Mouse (Mus musculus) heart, adult 18-20 months (tissue): ENCODE measurements around the gene Rnaseh2b. TPM values are rescaled to one million over a fixed set of nuclear protein-coding genes. Genes with fewer than 3 reads are reported as not detected.

Experiments used
- DNase-seq, 2 experiments: peaks; one replicate each; pipeline ENCODE4 v3.0.0; 2021 to 2022; ENCODE audit warnings: mixed read lengths in 1 of 2
- total RNA-seq, 2 experiments: library from RNA; stranded (reverse); gene quantifications; 2 replicates each; pipeline ENCODE4 v1.2.3; 2021

Gene Rnaseh2b
- total RNA-seq, 2 experiments from 2014 or later = 7.4 to 9.4 TPM

DNA sequence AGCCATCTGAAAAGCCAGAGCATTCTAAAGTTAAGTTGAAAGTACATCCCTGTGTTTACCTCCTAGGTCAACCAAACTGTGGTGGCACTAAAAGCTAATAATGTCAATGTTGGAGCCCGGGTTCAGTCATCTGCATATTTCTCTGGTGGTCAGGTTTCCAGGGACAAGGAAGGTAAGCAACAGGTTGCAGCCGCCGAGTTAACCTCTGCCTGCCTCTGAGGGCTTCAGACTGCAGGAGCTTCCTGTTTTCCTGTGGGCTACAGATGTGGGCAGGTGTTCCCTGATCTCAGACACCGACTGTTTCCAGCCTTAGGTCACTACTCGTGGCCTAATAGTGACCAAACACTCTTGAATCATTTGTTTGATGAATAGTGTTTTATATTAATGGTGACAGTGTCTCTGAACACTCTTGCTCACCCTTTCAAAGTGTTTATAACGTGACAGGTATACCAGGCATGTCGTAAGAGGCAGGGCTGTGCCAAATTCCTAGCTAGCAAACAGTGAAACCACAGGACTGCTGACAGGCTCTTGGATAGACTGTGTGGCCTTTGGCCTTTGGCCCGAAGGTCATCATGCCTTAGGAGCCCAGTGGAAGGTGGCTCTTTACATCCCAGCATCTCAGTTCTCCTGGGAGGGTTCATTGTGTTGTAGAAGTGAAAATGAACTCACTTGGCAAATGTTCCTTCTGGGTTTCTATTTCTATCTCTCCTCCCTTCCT lies 69.0 kb downstream of the Rnaseh2b start:
- no peak for DNase-seq

- no peak for DNase-seq
These were observed 71.4 kb downstream of the Rnaseh2b start for GRCm38 (mm10) chr14:62363774-62364173.

- peak; percentile 78 to 81 for DNase-seq
These were observed 78.4 kb downstream of the Rnaseh2b start for GRCm38 (mm10) chr14:62370819-62371218.

GRCm38 (mm10) chr14:62374001-62374400 lies 81.6 kb downstream of the Rnaseh2b start:
- no peak for DNase-seq

DNA sequence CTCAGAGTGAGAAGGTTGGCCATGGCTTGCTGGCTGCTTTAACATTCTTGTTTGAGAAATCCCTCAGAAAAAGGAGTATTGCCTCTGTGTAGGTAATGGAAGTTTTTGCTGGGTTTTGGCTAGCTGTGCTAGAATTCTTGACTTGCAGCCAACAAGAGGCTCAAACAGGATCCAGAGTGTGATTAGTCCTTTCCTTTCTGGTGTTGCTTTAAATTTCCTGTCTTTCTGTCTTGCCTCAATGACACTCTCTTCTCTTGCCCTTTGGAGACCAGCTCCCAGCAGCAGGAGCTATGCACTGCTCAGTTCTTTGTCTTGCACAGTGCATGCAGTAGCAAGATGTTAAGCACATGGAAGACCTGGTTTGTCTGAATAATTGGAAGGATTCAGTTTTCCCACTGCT lies 83.3 kb downstream of the Rnaseh2b start:
- DNase-seq = peak; percentile 58 to 68

DNA sequence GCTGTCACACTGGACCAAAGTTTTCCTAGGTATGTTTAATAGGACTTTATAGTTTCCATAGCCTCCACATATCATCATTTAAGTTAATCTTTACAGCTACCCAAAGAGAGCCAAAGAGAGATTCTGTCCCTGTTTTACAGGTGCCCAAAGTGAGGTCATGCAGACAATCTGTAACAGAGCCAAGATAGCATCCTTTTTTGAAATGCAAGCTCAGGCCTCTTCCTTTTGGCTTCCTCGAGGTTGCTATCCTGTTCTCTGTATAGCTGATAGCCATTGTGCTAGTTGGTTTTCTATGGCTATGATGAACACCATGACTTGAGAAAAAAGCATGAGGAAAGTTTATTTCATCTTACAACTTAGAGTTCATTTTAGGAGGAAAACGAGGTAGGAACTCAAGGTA lies 83.7 kb downstream of the Rnaseh2b start:
- DNase-seq = no peak

DNA sequence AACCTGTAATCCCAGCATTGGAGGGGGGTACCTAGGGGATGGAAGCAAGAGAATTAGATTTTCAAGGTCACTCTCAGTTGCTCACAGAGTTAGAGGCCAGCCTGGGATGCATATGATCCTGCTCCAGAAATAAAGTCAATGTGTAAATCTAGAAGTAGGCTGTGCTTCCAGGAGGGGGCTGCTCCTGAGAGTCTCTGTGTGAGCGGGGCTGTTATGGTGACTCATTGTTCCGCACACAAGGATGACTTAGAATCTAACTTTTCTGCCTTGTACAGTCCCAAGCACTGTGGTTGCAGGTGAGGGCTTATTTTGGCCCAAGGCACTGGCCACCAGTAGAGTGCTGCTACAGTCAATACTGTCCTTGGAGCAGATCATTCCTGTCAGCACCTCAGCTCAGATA lies 87.0 kb downstream of the Rnaseh2b start:
- DNase-seq = no peak

DNA sequence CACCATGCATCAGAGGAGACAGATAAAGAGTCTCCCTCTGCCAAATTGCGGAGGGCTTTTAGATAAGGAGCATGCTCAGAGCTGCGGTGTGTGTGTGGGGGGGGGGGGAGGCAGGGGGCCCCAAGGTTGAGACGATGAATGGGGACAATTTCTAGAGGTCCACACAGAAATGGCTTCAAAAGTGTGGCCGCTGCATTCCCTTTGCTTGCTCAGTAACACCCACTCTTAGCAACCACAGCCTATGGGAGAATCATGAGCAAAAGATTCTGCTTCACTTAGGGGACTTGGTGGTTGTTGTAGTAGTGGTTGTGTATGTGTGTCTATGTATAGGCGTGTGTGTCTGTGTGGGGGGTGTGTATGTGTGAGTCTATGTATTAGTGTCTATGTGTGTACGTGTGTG lies 88.2 kb downstream of the Rnaseh2b start:
- DNase-seq = no peak

GRCm38 (mm10) chr14:62383109-62383508 lies 90.7 kb downstream of the Rnaseh2b start:
- no peak for DNase-seq

GRCm38 (mm10) chr14:62383786-62384299 lies 91.5 kb downstream of the Rnaseh2b start:
- DNase-seq = no peak

DNA sequence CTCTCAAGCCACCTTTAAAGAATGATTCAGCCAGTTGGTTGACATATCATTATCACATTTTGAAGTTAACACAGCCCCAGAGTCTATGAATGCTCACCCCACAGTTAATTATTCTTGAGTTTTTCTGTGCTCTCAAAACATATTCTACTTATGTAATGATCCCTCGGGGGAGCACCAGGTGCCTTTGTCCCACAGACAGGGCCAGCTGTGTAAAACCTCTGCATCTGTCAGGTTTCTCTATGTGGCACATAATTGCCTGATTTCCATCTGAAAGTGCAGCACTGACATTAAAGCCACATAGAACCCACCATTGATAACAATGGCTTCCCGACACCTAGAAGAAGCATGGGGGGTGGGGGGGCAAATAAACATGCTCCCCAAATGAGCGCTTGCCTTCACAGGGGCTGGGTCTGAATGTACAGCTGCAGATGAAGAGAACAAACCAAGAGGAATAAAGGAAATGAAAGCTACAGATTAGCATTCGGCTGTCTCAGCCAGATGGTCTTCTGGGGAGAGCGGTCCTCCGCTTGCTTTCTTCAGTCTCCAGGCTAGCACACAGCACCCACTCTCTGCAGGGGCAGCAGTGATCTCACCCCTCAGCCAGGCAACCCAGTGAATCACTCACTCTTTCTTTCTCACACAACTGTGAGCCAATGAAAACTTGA lies 96.8 kb downstream of the Rnaseh2b start:
- DNase-seq = peak in 1 of 2 experiments; percentile 33

DNA sequence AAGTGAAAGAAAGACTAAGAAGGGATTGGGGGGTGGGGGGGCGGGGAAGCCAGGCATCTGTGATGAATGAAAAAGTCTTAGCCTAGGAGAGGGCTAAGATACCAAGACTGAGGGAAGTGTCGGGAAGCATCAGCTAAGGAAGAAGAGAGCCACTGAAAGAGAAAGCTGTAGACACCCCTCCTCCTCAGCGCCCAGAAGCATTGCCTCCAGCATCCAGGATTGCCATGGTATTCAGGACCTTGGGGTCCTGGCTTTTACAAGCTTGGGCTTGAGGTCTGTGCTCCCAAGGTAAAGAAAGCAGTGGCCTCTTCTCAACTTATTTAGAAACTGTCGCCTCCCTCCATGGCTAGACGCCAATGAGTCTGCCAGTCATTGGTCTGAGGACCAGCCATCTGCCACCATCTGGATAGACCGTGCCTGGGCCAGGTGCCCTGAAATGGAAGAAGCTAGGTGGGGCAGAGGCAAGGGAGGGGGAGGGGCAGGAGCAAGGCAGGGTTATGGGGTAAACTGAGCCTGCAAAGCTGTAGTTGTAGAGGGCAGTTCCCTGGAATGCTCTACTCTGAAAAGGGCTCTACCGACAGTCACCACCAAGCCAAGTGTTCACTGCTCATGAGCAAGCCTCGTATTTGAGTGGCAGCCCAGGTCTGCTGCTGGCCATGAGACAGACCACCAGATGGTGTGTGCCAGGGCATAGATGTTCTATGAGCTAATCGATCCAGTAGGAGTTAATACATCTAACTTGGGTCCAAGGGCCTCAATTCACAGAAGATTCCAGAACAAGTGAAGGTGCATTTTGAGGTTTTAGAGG lies 97.5 kb downstream of the Rnaseh2b start:
- no peak for DNase-seq

DNA sequence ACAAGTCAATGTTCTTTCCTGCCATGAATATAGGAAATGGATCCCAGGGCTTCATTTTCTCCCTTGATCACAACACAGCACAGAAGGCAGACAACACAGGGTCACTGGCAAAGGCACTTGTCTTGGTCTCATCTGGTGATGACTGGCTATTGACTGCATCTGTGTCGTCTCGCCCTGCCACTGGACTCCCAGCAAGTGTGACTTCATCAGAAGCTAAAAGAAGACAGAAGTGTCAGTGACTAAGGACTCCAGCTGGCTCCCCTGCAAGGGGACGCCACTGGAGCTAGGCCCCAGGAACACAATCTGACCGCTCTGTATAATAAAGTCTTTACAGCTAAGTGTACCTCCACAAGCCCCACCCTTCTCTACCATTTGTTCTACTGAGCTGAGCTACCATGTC lies 100.4 kb downstream of the Rnaseh2b start:
- DNase-seq = no peak

DNA sequence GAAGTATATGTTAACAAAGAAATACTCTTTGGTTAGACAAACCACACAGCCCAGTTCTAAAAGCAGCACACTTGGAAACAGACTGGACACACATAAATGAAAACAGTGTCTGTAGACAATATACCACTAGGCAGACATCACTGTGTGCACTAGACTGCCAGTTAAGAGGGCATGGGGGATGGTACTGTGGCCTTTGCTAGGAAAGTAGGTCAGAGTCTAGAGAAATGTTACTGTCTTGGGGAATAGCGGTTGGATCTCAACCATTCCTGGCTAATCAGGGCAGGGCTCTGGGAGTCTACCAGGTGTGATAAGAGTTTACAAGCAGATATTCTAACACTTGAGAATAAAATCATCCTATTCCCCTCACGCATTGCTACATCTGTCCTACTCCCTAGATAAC lies 103.0 kb downstream of the Rnaseh2b start:
- DNase-seq = no peak

DNA sequence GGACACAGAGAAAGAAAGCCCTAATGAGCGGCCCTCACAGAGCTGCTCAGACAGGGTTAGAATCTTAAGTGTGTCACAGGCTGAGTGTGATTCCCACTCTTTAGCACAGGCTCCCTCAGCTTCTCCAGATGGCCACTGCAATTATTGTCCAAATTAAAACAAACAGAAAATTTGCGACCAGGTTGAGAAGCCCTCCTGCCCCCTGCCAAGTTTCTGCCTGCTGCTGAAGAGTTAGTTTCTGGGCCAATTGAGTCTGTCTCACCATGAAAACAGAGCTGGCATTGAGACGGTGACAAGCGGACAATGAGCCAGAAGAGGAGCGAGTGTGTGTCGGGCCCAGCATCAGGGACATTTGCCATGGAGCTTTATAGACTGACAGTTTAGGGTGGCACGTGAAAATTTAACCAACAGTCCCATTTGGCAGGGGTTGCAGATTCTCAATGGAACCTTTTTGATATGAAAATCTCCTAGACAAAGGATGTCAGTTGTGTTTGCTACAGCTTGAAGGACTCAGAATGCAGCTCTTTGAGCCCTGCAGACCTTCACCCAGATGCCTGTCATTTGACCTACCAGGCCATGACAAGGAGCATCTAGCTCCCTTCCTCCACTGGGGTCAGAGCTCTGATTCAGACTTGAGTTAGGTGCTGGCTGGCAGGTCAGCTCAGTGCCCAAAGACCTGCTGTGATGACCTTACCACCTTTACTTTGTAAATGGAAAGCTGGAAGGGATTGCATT lies 123.8 kb downstream of the Rnaseh2b start:
- DNase-seq = no peak

- DNase-seq = peak; percentile 54 to 57
These were observed 124.3 kb downstream of the Rnaseh2b start for GRCm38 (mm10) chr14:62416742-62417134.

DNA sequence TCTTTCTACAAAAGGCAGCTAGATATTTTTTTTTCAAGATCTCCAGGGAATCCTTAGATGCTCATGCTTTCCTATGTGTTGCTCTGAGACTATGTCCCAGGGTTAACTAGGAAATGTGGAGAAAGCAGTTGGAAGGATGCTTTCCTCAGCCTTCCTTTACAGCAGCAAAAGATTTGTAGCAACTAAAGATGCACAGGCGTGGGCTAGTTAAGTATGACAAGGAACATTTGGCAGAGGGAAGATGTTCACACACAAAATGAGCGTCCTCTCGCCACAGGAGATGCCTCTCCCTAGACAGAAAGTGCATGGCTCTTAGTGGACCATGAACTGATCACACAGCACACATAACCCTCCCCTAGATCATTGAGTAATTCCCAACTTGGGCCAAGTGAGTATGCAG lies 125.1 kb downstream of the Rnaseh2b start:
- DNase-seq = no peak

- DNase-seq = no peak
These were observed 129.9 kb downstream of the Rnaseh2b start for GRCm38 (mm10) chr14:62422265-62422664.
